Mouse (Mus musculus): ENCODE data around the gene Mad2l1bp.

Mad2l1bp gene

DNA sequence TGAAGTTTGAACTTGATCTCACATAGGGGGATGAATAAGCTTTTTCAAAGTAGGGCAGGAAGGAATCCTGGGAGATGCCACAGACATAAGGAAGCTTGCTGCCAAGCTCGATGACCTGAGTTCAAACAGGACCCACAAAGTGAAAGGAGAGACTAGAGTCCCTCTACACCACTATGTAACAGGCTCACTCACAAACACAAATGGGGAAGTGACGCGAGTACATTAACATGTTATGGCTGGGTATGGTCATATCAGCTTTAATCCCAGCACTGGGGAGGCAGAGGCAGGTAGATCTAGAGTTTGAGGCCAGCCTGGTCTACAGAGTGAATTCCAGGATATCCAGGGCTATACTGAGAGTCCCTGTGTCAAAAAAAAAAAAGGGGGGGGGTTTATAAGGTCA, 983 bp upstream of the Mad2l1bp start:
- no peak for DNase-seq (ENCODE audit: low read depth)

DNA sequence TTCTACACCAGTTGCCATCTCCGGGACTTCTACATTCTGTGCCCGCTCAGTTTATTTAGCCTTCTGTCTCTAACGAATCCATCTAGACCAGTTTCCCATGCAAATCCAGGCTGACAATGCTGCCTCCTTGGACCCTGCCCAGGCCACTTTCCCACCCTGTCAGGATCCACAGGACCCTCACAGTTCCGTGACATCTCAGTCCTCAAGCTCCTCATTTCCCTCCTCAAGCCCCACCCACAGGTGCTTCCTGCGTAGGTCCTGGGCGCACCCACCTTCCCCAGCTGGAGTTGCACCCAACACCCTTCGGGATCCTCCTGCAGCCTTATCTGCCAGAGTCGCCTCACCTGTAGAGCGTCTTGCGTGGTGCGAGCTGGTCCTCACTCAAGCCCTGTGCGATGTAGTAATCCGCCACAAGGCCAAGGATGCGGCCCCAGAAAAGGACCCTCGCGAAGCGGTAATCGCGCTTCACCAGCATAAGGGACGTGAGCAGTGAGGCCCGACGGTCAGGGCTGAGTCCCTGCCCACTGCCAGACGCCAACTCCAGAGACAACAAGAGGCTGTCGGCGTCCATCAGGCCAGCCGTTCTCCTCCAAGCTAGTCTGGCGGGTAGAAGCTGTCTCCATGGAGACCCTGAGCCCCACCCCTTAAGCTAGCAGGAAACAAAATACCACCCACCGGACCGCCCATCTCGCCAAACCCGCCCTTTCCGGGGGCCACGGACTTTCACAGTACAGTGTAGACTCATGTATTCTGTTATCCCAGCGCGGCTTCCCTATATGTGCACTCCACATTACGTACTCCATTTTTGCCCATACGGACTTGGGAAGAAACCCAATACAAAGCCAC, 9.6 kb downstream of the Mad2l1bp start, which contains the start of gene Rsph9:
TSS of gene Rsph9 (minus strand) at position 639 of the 846 bp plus-strand sequence.
- DNase-seq (ENCODE audit: low read depth): peak; percentile 88

DNA sequence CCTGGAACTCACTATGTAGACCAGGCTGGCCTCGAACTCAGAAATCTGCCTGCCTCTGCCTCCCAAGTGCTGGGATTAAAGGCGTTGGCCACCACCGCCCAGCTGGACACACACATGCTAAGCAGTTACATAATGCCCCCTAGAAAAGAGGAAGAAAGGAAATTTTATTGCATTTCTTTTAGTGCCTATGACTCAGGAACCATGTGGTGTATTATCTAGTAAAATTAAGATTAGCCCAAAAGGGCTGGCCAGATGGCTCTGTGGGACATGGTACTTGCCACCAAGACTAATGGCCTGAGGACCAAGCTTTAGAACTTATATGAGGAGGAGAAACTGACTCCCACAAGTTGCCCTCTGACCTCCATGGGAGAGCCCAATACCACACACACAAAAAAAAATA, 13.5 kb downstream of the Mad2l1bp start:
- no peak for DNase-seq (ENCODE audit: low read depth)

DNA sequence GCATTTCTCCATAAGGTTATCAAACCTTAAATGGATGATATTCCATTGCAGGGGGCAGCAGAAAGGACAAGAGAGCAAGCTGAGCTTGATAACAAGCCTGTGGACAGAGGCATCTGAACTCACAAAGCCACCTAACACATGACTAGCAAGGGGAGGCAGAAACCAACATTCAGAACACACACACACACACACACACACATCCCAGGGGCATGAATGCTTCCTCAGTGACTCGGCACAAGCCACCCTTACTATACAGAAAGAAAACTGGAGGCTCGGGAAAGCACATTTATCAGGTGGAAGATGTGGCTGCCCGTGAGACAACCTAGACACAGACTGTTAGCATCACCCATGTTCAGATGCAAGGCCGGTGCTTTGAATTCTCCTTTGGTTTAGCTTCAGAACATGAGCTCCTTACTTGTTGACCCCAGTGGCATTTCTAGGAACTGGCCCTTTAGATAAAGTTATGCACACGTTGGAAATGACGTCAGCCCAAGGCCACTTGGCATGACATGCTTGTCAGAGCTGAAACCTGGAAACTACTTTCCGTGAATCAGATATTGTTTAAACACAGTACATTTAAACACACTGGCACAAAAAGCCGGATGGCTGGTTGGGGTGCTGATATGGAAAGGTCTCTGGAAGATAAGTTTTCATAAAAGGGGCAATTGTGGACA, 14.7 kb downstream of the Mad2l1bp start:
- DNase-seq (ENCODE audit: low read depth): no peak

DNA sequence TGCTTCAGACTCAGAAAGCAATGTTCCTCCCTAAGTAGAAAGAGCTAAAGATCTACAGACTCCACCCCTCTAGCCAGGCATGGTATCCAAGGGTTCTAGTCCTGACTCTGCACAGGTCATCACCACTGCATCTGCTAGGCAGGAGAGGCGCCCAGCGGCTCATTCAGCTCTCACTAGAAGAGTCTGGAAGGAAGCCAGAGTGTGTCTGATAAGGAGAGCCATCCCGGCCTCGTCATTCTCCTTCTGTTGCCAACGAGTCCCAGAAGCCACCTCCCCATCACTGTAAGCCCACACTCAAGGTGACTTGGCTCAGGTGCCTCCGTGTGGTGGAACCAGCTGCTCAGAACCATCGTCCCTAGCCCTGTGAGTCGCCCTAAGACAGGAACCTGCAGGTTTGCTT, 20.5 kb downstream of the Mad2l1bp start:
- DNase-seq (ENCODE audit: low read depth): no peak

DNA sequence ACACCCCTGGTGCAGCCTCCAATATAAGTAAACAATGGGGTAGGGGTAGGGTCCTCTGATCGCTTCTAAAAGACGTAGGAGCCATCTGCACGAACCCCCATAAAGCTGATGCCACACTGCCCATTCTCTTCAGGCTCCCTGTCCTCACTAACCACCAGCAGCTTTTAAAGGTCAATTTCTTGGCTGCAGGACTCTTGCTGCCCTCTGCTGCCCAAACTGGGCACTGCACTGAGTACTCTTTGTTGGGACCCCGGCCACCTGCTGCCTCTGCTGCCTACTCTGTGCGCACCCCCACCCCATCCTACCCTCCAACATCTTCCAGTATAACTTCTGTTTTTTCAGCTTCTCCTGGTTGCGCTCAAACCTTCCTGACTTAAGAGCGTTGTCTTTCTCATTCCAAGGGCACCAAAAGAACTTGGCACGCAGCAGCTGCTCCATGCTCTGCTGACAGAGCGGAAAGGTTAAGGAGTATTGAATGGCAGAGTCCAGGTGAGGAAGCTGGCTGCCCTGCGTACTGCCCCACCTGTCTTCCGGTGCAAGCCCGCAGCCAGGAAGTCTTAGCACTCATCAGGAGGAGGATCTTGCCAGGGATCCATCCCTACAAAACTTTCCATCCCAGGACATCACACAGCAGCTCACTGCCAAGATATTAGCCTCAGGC, 21.2 kb downstream of the Mad2l1bp start:
- peak; percentile 69 for DNase-seq (ENCODE audit: low read depth)

DNA sequence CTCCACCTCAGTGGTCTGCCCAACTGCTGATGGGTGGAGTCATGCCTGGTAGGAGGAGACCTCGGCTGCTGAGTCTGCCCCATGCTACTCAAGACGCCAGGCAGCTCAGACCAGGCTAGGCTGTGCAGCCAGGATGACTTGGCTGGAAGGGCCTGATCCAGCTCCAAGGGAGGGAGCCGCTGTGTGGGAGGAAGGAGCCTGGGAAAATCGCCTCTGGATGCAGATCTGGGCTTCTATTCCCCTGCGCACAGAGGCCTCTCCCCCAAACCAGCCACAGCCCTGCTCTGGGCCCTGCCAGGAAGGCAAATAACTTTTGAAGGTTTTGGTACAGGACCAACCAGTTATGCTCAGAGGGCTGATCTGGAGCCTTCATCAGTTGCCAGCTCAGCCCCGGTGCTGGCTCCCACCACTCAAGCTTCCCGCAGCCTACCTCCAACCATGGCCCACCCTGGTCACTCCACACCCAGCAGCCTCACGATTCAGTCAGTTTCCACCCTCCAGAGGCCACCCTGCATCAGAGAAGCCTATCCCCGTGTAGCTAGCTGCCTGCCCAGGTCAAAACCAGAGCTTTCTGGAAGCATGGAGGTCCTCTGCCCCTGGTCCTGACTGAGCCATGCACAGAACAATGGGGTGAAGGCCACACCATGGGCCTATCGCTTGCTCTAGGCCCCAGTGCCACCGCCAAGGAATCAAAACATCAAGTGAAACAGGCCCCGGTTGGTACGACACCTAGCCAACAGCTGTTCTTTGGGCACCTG, 23.4 kb downstream of the Mad2l1bp start:
- no peak for DNase-seq (ENCODE audit: low read depth)

DNA sequence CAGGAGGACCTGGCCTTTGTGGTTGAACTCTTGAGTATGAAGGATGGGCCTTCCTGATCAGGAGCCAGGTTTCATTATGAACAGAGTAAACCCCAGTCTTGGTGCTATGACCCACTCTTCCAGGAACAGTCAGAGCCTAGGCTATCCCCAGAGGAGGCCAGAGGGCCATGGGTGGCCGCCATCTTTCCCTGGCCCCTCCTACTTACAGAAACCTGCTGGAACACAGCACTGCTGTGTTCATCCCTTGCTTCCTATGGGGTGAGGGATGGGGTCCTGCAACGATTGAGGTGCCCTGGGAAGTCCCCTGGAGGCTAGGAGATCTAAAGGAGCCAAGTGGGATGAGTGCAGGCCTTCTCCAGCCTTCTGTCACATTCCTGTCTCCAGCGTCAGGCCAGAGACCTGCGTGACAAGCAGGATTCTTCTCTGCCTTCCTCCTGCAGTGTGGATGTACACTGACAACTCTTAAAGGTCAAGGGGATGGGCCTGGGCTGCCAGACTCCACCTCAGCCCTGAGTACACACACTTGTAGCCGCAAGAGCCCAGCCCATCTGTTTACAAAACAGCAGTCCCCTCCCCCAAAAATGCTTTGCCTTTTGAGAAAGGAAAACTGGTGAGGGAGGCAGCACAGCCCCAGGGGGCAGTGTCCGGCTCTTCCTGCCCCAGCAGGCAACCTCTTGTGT, 25.4 kb downstream of the Mad2l1bp start:
- no peak for DNase-seq (ENCODE audit: low read depth)

DNA sequence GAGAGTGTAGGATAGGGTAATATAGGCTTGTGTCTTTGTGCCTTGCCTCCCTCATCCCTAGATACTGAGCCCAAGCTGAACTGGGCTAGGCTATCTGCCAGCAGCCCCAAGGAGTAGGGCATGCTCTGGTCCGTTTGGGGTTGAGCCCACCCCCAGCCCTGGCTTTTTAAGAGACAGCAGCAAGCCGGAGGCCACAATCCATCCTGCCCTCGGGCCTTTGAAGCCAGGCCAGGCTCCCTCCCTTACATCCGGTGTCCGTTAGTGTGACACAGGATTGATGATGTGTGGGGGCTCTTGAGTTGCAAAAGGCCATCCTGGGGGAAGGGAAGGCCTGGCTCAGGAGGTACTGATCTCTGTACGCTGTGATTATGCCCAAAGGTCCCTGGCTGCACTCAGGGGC, 26.7 kb downstream of the Mad2l1bp start:
- no peak for DNase-seq (ENCODE audit: low read depth)

DNA sequence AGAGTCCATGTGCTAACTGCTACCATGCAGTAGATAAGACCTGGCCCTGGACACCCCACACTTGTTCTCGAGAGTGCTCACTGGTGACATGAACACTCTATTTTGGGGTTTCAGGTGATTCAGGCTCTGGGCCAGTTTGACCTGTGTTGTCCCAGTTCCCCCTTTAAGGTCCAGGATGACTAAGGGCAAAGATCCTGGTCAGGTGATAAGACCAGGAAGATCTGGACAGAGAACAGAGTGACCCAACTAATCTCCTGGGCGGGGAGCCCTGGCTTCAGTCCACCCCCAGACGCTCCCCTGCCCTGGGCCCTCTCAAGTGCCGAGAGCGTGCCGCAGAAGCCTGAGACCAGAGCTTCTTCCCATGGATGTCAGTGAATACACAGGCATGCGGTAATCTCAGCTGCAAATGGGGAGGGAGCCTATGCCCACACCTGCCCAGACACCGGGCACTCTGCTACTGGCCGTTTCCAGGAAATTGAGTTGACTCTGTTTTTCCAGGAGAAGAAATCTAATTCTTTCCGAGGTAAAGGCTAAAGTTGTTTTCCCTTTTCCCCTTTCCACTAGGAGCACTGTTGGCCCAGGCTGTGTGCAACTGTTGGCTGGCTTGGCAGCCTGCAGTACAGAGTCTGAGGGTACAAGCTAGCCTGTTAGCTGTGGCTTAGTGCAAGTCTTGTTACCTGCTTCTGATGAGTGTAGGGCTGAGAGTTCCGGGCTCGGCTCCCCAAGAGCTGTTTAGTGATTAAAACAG, 29.2 kb downstream of the Mad2l1bp start:
- no peak for DNase-seq (ENCODE audit: low read depth)

DNA sequence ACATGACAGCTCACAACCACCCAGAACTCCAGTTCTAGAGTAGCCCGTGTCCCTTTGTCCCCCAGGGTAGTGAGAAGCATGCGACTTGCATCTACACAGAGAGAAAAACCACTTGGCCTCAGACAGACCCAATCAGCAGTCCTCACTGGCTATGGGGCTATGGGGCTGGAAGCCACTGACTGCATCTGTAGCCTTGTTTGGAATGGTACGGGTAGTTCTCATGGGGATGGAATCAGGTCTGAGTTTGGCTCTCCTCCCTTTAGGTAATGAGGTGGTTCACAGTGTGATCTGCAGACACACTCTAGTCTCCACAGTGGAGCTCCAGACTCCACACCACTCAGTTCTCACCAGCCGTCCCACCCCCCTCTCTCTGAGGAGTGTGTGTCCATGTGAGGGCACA, 30.1 kb downstream of the Mad2l1bp start:
- DNase-seq (ENCODE audit: low read depth): no peak

DNA sequence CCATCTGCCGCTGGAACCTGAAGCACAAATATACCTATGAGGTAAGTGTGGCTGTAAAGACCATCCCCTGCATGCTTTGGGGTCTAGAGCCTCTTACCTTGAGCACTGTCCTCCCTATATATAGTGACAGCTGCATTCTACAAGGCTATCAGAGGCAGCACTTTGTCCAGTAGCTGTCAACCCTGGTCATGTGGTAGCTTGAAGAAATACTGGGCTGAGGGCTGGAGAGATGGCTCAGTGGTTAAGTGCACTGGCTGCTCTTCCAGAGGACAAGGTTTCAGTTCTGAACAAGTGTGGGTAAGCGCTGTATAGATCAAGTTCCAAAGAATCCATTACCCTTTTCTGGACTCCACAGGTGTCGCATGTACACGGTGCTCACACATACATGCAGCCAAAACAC, 30.6 kb downstream of the Mad2l1bp start:
- no peak for DNase-seq (ENCODE audit: low read depth)

DNA sequence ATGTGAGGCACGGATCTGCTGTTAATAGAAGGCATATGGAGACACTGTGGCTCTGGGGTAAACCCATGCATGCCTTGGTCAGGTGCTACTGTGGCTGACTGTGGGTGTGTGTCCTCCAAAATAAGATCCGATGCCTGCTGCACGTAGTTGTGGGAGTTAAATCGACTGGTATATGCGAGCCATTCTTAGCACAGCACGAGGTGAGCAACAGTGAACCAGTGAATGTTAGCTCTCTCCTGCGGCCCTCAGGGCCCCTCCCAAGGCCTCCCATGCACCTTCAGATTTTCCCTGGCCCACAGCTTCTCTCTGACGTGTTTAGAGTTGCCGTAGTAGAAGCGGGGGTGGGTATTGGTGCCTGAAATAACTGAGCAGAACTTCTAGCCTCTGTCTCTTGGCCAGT, 33.7 kb downstream of the Mad2l1bp start:
- no peak for DNase-seq (ENCODE audit: low read depth)

DNA sequence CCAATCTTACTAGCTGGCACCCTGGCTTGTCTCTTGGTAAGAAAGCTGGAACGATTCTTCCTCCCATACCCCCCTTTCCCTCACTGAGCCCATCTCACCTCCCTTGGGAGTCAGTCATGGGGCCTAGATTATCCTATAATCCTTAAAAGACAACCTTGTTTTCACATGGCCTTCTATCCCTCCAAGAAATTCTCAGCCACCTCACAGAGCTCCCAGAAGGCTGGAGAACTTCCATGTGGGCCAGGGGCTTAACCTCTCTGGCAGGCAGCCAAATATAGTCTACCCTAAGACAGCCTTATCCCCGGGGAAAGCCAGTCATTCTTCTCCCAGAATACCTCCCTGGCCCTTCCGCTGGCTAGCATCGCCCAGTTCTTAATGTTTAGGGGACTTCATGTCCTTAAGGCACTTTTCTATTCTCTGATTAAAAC, 34.9 kb downstream of the Mad2l1bp start:
- DNase-seq (ENCODE audit: low read depth): no peak

DNA sequence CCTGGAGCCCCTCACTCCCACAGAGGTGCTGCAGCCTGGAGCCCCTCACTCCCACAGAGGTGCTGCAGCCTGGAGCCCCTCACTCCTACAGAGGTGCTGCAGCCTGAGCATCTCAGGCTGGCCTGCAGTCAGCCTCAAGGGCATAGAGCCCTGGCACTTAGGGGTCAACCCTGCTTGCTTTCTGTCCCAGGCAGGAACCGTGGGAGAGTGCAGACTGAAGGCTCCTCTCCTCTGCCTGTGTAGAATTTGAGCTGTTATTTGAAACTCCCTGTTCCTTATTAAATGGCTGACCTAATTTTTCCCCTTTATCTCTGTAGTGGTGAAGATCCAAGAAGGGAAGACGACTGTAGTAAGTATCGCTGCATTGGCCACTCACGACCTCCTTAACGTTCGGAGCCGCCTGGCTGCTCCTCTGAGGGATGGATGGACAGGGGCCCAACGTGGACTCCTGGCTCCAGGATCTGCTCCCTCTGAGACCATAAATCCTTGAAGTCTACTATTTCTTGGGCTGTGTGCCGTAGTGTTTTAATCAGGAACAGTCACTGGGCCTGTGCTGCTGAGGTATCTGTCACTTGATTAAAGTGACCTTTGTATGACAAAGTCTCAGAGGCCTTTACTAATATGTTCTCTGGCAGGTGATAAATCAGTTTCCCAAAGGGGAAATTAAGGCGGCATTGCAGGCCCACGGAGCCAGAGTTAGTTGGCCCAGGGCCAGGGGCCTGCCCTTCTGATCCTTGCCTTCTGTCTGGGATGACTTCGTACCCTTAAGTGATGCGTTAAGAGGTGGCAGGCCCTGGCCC, 35.5 kb downstream of the Mad2l1bp start:
- no peak for DNase-seq (ENCODE audit: low read depth)

DNA sequence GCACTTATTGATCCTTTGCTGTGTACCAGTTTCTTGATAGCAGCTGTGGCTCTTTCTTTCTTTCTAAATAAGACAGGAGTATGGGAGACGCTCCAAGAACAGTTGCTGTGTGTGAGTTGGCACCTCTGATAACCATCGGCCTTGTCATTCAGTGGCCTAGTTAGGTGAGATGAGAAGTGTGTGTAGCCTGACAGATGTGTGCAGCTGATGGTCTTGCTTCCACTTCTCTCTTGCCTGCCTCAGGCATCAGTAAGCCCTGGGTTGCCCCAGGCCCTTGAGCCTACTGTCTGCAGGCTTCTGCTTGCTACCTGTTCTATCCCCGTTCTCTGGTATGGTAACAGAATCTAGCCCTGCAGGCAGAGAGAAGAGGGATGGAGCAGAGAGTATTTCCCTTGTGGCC, 36.5 kb downstream of the Mad2l1bp start:
- no peak for DNase-seq (ENCODE audit: low read depth)

DNA sequence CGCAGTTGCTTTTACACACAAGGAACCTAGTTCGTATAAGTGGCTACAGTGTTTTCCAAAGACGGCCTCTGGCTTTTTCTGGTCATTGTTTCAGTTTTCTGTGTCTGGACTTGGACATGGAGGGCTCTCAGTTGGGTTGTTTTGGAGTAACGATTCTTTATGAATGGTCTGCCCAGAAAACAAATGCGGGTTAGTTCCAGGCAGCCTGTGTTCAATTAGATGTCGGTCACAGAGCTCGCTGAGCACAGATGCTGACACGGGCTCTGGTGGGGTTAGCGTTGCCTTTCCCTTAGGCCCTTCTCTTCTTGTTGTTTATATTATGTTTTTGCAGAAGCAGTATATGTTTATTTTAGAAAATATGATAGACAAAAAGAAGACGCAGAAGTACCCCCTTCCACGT, 37.2 kb downstream of the Mad2l1bp start:
- DNase-seq (ENCODE audit: low read depth): no peak

DNA sequence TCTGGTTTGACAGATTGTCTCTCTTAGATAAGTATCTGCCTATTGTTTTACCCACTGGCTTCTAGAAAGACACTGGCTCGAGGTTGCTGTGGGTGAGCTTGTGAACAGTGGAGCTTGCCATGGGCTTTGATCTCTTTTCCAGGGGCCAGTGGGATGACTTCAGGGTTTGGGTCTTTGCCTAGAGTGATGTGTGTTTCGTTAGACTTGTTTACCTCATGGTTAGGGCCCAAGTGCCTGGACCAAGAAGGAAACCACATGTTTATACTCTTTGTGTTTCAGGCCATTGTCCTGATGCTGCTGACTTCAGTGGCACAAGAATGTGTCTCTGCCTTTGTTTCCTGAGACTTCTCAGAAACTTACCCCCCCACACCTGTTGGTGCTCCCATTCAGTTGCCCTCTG, 37.9 kb downstream of the Mad2l1bp start:
- no peak for DNase-seq (ENCODE audit: low read depth)

DNA sequence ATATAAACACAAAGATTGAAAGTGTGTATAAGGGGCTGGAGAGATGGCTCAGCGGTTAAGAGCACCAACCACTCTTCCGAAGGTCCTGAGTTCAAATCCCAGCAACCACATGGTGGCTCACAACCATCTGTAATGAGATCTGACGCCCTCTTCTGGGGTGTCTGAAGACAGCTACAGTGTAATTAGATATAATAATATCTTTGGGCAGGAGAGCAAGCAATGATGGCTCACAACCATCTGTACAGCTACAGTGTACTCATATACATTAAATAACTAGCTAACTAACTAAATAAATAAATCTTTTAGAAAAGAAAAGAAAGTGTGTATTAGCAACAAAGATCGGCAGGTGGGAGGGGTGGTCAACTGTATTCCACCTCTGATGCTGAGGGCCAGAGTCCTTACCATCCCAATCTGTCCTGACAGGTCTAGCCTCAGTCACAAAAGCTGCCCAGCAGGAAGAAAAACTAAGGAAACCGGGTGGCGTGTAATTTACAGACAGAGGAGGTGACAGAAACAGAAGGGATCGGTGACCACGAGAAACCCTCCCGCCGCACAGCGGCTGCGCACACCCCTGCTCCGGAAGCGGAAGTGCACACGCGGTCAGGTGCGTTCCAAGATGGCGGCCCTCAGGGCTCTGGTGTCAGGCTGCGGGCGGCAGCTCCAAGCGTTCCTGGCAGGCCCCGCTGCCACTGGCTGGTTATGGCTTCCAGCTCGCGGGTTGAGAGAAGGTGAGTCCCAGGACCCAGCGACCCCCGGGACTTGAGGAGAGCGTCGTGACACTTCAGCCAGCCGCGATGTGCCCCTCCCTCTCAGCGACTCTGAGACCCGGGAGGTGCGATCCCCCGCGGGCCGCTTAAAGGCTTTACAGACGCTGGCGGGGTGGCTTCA, 42.7 kb downstream of the Mad2l1bp start, which contains the start of gene Mrps18a:
TSS of gene Mrps18a (plus strand) at position 585 of the 888 bp plus-strand sequence.
- DNase-seq (ENCODE audit: low read depth): peak; percentile 90
